Mouse (Mus musculus): ENCODE results near the gene Atp9a.

The Atp9a gene

GRCm38 (mm10) chr2:168593676-168594075 lies 148.5 kb downstream of the Atp9a start:
- no peak for DNase-seq

- no peak for DNase-seq
Measured at GRCm38 (mm10) chr2:168593004-168593403, 149.2 kb downstream of the Atp9a start.

GRCm38 (mm10) chr2:168591076-168591475 lies 151.1 kb downstream of the Atp9a start:
- no peak for DNase-seq

- DNase-seq = peak; percentile 57
Measured at GRCm38 (mm10) chr2:168590556-168590955, 151.7 kb downstream of the Atp9a start.

- DNase-seq = peak; percentile 74 to 84
Measured at GRCm38 (mm10) chr2:168590168-168590551, 152.0 kb downstream of the Atp9a start.

GRCm38 (mm10) chr2:168589368-168590167 lies 152.6 kb downstream of the Atp9a start:
- peak in 1 of 2 experiments; percentile 37 for DNase-seq

GRCm38 (mm10) chr2:168588591-168589367 lies 153.4 kb downstream of the Atp9a start:
- no peak for DNase-seq

GRCm38 (mm10) chr2:168587159-168587558 lies 155.1 kb downstream of the Atp9a start:
- no peak for DNase-seq

GRCm38 (mm10) chr2:168586512-168586911 lies 155.7 kb downstream of the Atp9a start:
- DNase-seq = no peak

GRCm38 (mm10) chr2:168584857-168585256 lies 157.4 kb downstream of the Atp9a start:
- DNase-seq = no peak

Measured in spleen, adult 18-20 months (tissue).